ENCODE assay signal across 10 mouse cellular contexts in genomic region chr2:69825898-69826297, GRCm38 (mm10). TPM values are rescaled to one million over a fixed set of nuclear protein-coding genes. Genes with fewer than 3 reads are reported as not detected.
DNase-seq lines count a peak whose midpoint lies in the region; ATAC-seq and TF ChIP-seq lines count a peak whose summit lies in the region.
"Had no signal": no experiment of that assay in that cellular context is flagged by ENCODE, and none has a peak within 500 bp of the region (broad histone marks: within the 10 kb centered on the region; RNA-seq: fewer than 3 reads in every experiment).

No protein-coding gene starts in this region.

- no peak for DNase-seq in heart, postnatal 0 days (ENCODE audit: low spot score)
- no peak for DNase-seq in heart, postnatal 25 days (ENCODE audit: low spot score)
- DNase-seq in brain, adult 2 months (ENCODE audit: low read depth, low spot score) = peak; percentile 73
- DNase-seq in brain, embryonic 14.5 days (ENCODE audit: low read depth) = peak; percentile 17
- no peak for DNase-seq in midbrain, embryonic 10.5 days (ENCODE audit: low spot score)
- no peak for DNase-seq in embryonic facial prominence, embryonic 10.5 days (ENCODE audit: low spot score)
- no peak for DNase-seq in adrenal gland, postnatal 36 days
- DNase-seq: gastrocnemius, postnatal 10 days had no signal

- no peak for TF ChIP-seq EP300 in heart, postnatal 0 days (IDR thresholded peaks at IDR 0.05; ENCODE audit: low read depth)

- no peak overlapping the region for H3K4me3 ChIP-seq in heart, postnatal 0 days (ENCODE audit: low read depth, low read length)
- H3K4me3 ChIP-seq in midbrain, embryonic 10.5 days = 0 out of 2 replicates have a peak overlapping the region, but pooled peaks have one; percentile 30
- no peak overlapping the region for H3K4me3 ChIP-seq in embryonic facial prominence, embryonic 10.5 days
- H3K4me3 ChIP-seq: erythroblast, embryonic 14.5 days; limb, embryonic 13.5 days had no signal

- H3K27ac ChIP-seq in heart, postnatal 0 days (ENCODE audit: low read depth) = peak overlapping the region; percentile 16; the same call in 1 of the 2 replicates
- peak overlapping the region; percentile 76 for H3K27ac ChIP-seq in midbrain, embryonic 10.5 days (replicated peaks)
- no peak overlapping the region for H3K27ac ChIP-seq in embryonic facial prominence, embryonic 10.5 days (replicated peaks)

- ATAC-seq in heart, postnatal 0 days (ENCODE audit: insufficient read depth, low read depth) = no peak

- H3K27me3 ChIP-seq in heart, postnatal 0 days (ENCODE audit: control insufficient read depth, insufficient read depth, low read length) = no peaks in the 10 kb centered on the region
- H3K27me3 ChIP-seq in midbrain, embryonic 10.5 days (ENCODE audit: low read depth, poor library complexity, severe bottlenecking) = no peaks in the 10 kb centered on the region
- no peaks in the 10 kb centered on the region for H3K27me3 ChIP-seq in embryonic facial prominence, embryonic 10.5 days (replicated peaks; ENCODE audit: low read depth, poor library complexity, severe bottlenecking)
- H3K27me3 ChIP-seq: limb, embryonic 13.5 days had no signal

- no peak for TF ChIP-seq CTCF in heart, postnatal 0 days (IDR thresholded peaks at IDR 0.05; ENCODE audit: low read depth)
- no peak for TF ChIP-seq CTCF in brain, embryonic 14.5 days (IDR thresholded peaks at IDR 0.05; ENCODE audit: borderline replicate concordance, extremely low read depth, insufficient read depth, insufficient read length)

- WGBS in heart, postnatal 0 days = 72% methylated on average over 10 of the region's 10 CpGs
- 81% methylated on average over 10 of the region's 10 CpGs for WGBS in midbrain, embryonic 10.5 days
- WGBS in embryonic facial prominence, embryonic 10.5 days = 85% methylated on average over 10 of the region's 10 CpGs

- no peak for TF ChIP-seq POLR2A in brain, embryonic 14.5 days (IDR thresholded peaks at IDR 0.05; ENCODE audit: borderline replicate concordance, extremely low read depth, insufficient read depth, insufficient read length, poor library complexity, severe bottlenecking)

- intact Hi-C loops in heart, postnatal 25 days (cut with DNase I) = no loop called here

- no peaks in the 10 kb centered on the region for H3K9me3 ChIP-seq in heart, postnatal 0 days (replicated peaks; ENCODE audit: control insufficient read depth, low read length)
- no peaks in the 10 kb centered on the region for H3K9me3 ChIP-seq in midbrain, embryonic 10.5 days (replicated peaks)
- H3K9me3 ChIP-seq in embryonic facial prominence, embryonic 10.5 days = no peaks in the 10 kb centered on the region
- H3K9me3 ChIP-seq: limb, embryonic 13.5 days had no signal

- H3K4me1 ChIP-seq in heart, postnatal 0 days (ENCODE audit: control insufficient read depth, insufficient read depth) = 0 out of 2 replicates have a peak, but pooled peaks cover 9% of the 10 kb centered on the region
- peaks cover 68% of the 10 kb centered on the region for H3K4me1 ChIP-seq in midbrain, embryonic 10.5 days
- H3K4me1 ChIP-seq in embryonic facial prominence, embryonic 10.5 days = peaks cover 34% of the 10 kb centered on the region

- no peak overlapping the region for H3K9ac ChIP-seq in heart, postnatal 0 days (replicated peaks; ENCODE audit: low read depth, low read length)
- H3K9ac ChIP-seq: limb, embryonic 13.5 days had no signal

- no peak overlapping the region for H3K4me2 ChIP-seq in heart, postnatal 0 days (ENCODE audit: low read depth, low read length)
- H3K4me2 ChIP-seq: limb, embryonic 13.5 days had no signal

- H3K36me3 ChIP-seq in heart, postnatal 0 days (replicated peaks; ENCODE audit: control insufficient read depth, insufficient read depth, low read length) = peaks cover 33% of the 10 kb centered on the region
- H3K36me3 ChIP-seq in midbrain, embryonic 10.5 days = peaks cover 39% of the 10 kb centered on the region
- H3K36me3 ChIP-seq in embryonic facial prominence, embryonic 10.5 days (replicated peaks) = peaks cover 48% of the 10 kb centered on the region

RNA-seq across cellular contexts. Expression of gene Klhl23, which starts 4.2 kb away (rescaled TPM):
- 69.9 and 129 TPM in 2 replicates for total RNA-seq in heart, postnatal 0 days (2014; rRNA removed; ENCODE audit: low replicate concordance)
- 33.9 and 43.0 TPM in 2 replicates for polyA plus RNA-seq in heart, postnatal 0 days (2015; fragmentation: Nextera tagmentation; extraction: Ambion mirVana)
- 10 to 100 TPM; 39.1 to 45.6 TPM for total RNA-seq in heart, postnatal 25 days (2021)
- polyA plus RNA-seq in brain, embryonic 14.5 days (2012; rRNA removed) = 39.4 and 56.3 TPM in 2 replicates
- polyA plus RNA-seq in midbrain, embryonic 10.5 days (2016; fragmentation: Nextera tagmentation; extraction: Ambion mirVana) = 26.7 and 32.2 TPM in 2 replicates
- 24.3 and 24.7 TPM in 2 replicates for polyA plus RNA-seq in embryonic facial prominence, embryonic 10.5 days (2016; fragmentation: Nextera tagmentation; extraction: Ambion mirVana)
- total RNA-seq in adrenal gland, postnatal 36 days (2021) = 10 to 100 TPM in 1 of 2 experiments, 1 to 10 TPM in 1; 9.1 to 12.5 TPM

RNA-seq across cellular contexts. Expression of gene Ssb, which starts 35.5 kb away (rescaled TPM):
- 31.0 and 31.9 TPM in 2 replicates for total RNA-seq in heart, postnatal 0 days (2014; rRNA removed; ENCODE audit: low replicate concordance)
- polyA plus RNA-seq in heart, postnatal 0 days (2015; fragmentation: Nextera tagmentation; extraction: Ambion mirVana) = 157 and 172 TPM in 2 replicates
- 10 to 100 TPM; 59.5 to 71.5 TPM for total RNA-seq in heart, postnatal 25 days (2021)
- polyA plus RNA-seq in brain, embryonic 14.5 days (2012; rRNA removed) = 119 and 122 TPM in 2 replicates
- 354 and 383 TPM in 2 replicates for polyA plus RNA-seq in midbrain, embryonic 10.5 days (2016; fragmentation: Nextera tagmentation; extraction: Ambion mirVana)
- 377 and 407 TPM in 2 replicates for polyA plus RNA-seq in embryonic facial prominence, embryonic 10.5 days (2016; fragmentation: Nextera tagmentation; extraction: Ambion mirVana)
- total RNA-seq in adrenal gland, postnatal 36 days (2021) = 100 to 1,000 TPM; 175 to 188 TPM

RNA-seq across cellular contexts. Expression of gene Phospho2, which starts 36.5 kb away (rescaled TPM):
- 8.8 and 43.7 TPM in 2 replicates for total RNA-seq in heart, postnatal 0 days (2014; rRNA removed; ENCODE audit: low replicate concordance)
- polyA plus RNA-seq in heart, postnatal 0 days (2015; fragmentation: Nextera tagmentation; extraction: Ambion mirVana) = 24.9 and 27.1 TPM in 2 replicates
- 10 to 100 TPM; 20.5 to 24.7 TPM for total RNA-seq in heart, postnatal 25 days (2021)
- 46.7 and 51.7 TPM in 2 replicates for polyA plus RNA-seq in brain, embryonic 14.5 days (2012; rRNA removed)
- 30.4 and 32.8 TPM in 2 replicates for polyA plus RNA-seq in midbrain, embryonic 10.5 days (2016; fragmentation: Nextera tagmentation; extraction: Ambion mirVana)
- 26.1 and 28.5 TPM in 2 replicates for polyA plus RNA-seq in embryonic facial prominence, embryonic 10.5 days (2016; fragmentation: Nextera tagmentation; extraction: Ambion mirVana)
- total RNA-seq in adrenal gland, postnatal 36 days (2021) = 10 to 100 TPM; 22.9 to 26.0 TPM

RNA-seq across cellular contexts. Expression of gene Ccdc173, which starts 36.5 kb away (rescaled TPM):
- not detected in 2 replicates for total RNA-seq in heart, postnatal 0 days (2014; rRNA removed; ENCODE audit: low replicate concordance)
- 1.2 and 1.6 TPM in 2 replicates for polyA plus RNA-seq in heart, postnatal 0 days (2015; fragmentation: Nextera tagmentation; extraction: Ambion mirVana)
- under 1 TPM; 0.39 to 0.64 TPM for total RNA-seq in heart, postnatal 25 days (2021)
- polyA plus RNA-seq in brain, embryonic 14.5 days (2012; rRNA removed) = 2.1 and 3.5 TPM in 2 replicates
- polyA plus RNA-seq in midbrain, embryonic 10.5 days (2016; fragmentation: Nextera tagmentation; extraction: Ambion mirVana) = 3.5 and 4.2 TPM in 2 replicates
- polyA plus RNA-seq in embryonic facial prominence, embryonic 10.5 days (2016; fragmentation: Nextera tagmentation; extraction: Ambion mirVana) = 2.4 TPM in 2 replicates
- 1 to 10 TPM; 1.3 to 2.0 TPM for total RNA-seq in adrenal gland, postnatal 36 days (2021)
- polyA plus RNA-seq: erythroblast, embryonic 14.5 days had no signal

RNA-seq across cellular contexts. Expression of gene Mettl5, which starts 59.5 kb away (rescaled TPM):
- 7.0 and 13.1 TPM in 2 replicates for total RNA-seq in heart, postnatal 0 days (2014; rRNA removed; ENCODE audit: low replicate concordance)
- polyA plus RNA-seq in heart, postnatal 0 days (2015; fragmentation: Nextera tagmentation; extraction: Ambion mirVana) = 43.3 and 45.7 TPM in 2 replicates
- total RNA-seq in heart, postnatal 25 days (2021) = 10 to 100 TPM; 21.4 to 23.6 TPM
- 8.9 and 9.4 TPM in 2 replicates for polyA plus RNA-seq in brain, embryonic 14.5 days (2012; rRNA removed)
- polyA plus RNA-seq in midbrain, embryonic 10.5 days (2016; fragmentation: Nextera tagmentation; extraction: Ambion mirVana) = 43.4 and 44.7 TPM in 2 replicates
- 38.0 and 41.9 TPM in 2 replicates for polyA plus RNA-seq in embryonic facial prominence, embryonic 10.5 days (2016; fragmentation: Nextera tagmentation; extraction: Ambion mirVana)
- total RNA-seq in adrenal gland, postnatal 36 days (2021) = 10 to 100 TPM; 16.2 to 23.6 TPM

Comparison
In these comparisons a context has a peak if more than half of its experiments do, and no peak if none do; other contexts are left out.
1. DNase-seq: peak in brain, adult 2 months (single experiment) and brain, embryonic 14.5 days (single experiment); none in heart, postnatal 0 days (single experiment), heart, postnatal 25 days (single experiment), midbrain, embryonic 10.5 days (single experiment), embryonic facial prominence, embryonic 10.5 days (single experiment) and adrenal gland, postnatal 36 days (0 of 2).